Mouse (Mus musculus): Measurements from ENCODE around the gene Trim80. TPM values are rescaled to one million over a fixed set of nuclear protein-coding genes. Genes with fewer than 3 reads are reported as not detected.

Trim80 gene
- total RNA-seq, 1 experiment, result 0.31 TPM

GRCm38 (mm10) chr11:115485155-115485554, 44.8 kb downstream of the Trim80 start:
- no peak for TF ChIP-seq CHD2 (IDR thresholded peaks at IDR 0.05; ENCODE audit: low read depth, low read length)
- TF ChIP-seq HCFC1 (IDR thresholded peaks at IDR 0.05; ENCODE audit: borderline replicate concordance, insufficient read depth, low read length), result no peak
- TF ChIP-seq ZC3H11A (IDR thresholded peaks at IDR 0.05; ENCODE audit: borderline replicate concordance, low read depth, low read length), result no peak
- no peak for TF ChIP-seq MAFK (IDR thresholded peaks at IDR 0.05; ENCODE audit: insufficient read depth, low read depth, low read length)
- no peak for TF ChIP-seq ZNF384 (IDR thresholded peaks at IDR 0.05; ENCODE audit: low read depth, low read length)
- peak overlapping the region; percentile 8; the same call in 1 of the 2 replicates for H3K27ac ChIP-seq (ENCODE audit: insufficient read depth, low read depth, low read length, poor library complexity, severe bottlenecking)
- H3K36me3 ChIP-seq (ENCODE audit: control insufficient read depth, insufficient read depth, low read length, poor library complexity, severe bottlenecking), result peaks cover 9% of the 10 kb centered on the region; the same call in 1 of the 2 replicates
- peak; percentile 40 for DNase-seq (ENCODE audit: low read depth, low spot score)
- no peak overlapping the region for H3K4me3 ChIP-seq (ENCODE audit: insufficient read depth in 1 of 2, low read depth in 1 of 2, low read length in 2 of 2, poor library complexity in 1 of 2, severe bottlenecking in 1 of 2)
- peaks cover 0 to 4% of the 10 kb centered on the region in 2 experiments; a peak in 1 of 4 replicates for H3K4me1 ChIP-seq (ENCODE audit: control insufficient read depth in 2 of 2, insufficient read depth in 2 of 2, low read length in 2 of 2, poor library complexity in 1 of 2)
- H3K9ac ChIP-seq (ENCODE audit: insufficient read depth, low read depth, low read length, poor library complexity, severe bottlenecking), result no peak overlapping the region
- no peaks in the 10 kb centered on the region for H3K9me3 ChIP-seq (ENCODE audit: control insufficient read depth, insufficient read depth, low read depth, low read length)
- in situ Hi-C loops (cut with MboI; ENCODE audit: low sequenced_read_pairs in 2 of 2, unreplicated experiment in 2 of 2), result no loop called here

GRCm38 (mm10) chr11:115488551-115489104, 48.3 kb downstream of the Trim80 start:
- no peak overlapping the region for H3K4me3 ChIP-seq (ENCODE audit: insufficient read depth in 1 of 2, low read depth in 1 of 2, low read length in 2 of 2, poor library complexity in 1 of 2, severe bottlenecking in 1 of 2)
- H3K9me3 ChIP-seq (ENCODE audit: control insufficient read depth, insufficient read depth, low read depth, low read length), result no peaks in the 10 kb centered on the region
- peaks cover 0 to 12% of the 10 kb centered on the region in 2 experiments; a peak in 2 of 4 replicates for H3K4me1 ChIP-seq (ENCODE audit: control insufficient read depth in 2 of 2, insufficient read depth in 2 of 2, low read length in 2 of 2, poor library complexity in 1 of 2)
- no peak overlapping the region for H3K9ac ChIP-seq (ENCODE audit: insufficient read depth, low read depth, low read length, poor library complexity, severe bottlenecking)
- no peak overlapping the region for H3K27ac ChIP-seq (ENCODE audit: insufficient read depth, low read depth, low read length, poor library complexity, severe bottlenecking)
- in situ Hi-C loops (cut with MboI; ENCODE audit: low sequenced_read_pairs in 2 of 2, unreplicated experiment in 2 of 2), result no loop called here
- H3K36me3 ChIP-seq (ENCODE audit: control insufficient read depth, insufficient read depth, low read length, poor library complexity, severe bottlenecking), result peaks cover 9% of the 10 kb centered on the region; the same call in 1 of the 2 replicates
- DNase-seq (ENCODE audit: low read depth, low spot score), result no peak
- TF ChIP-seq ZC3H11A (IDR thresholded peaks at IDR 0.05; ENCODE audit: borderline replicate concordance, low read depth, low read length), result no peak
- no peak for TF ChIP-seq HCFC1 (IDR thresholded peaks at IDR 0.05; ENCODE audit: borderline replicate concordance, insufficient read depth, low read length)
- no peak for TF ChIP-seq ZNF384 (IDR thresholded peaks at IDR 0.05; ENCODE audit: low read depth, low read length)
- TF ChIP-seq CHD2 (IDR thresholded peaks at IDR 0.05; ENCODE audit: low read depth, low read length), result no peak
- no peak for TF ChIP-seq MAFK (IDR thresholded peaks at IDR 0.05; ENCODE audit: insufficient read depth, low read depth, low read length)

GRCm38 (mm10) chr11:115490441-115491355, 50.4 kb downstream of the Trim80 start:
- Histone ChIP-seq H3K4me1 (ENCODE audit: control insufficient read depth in 2 of 2, insufficient read depth in 2 of 2, low read length in 2 of 2, poor library complexity in 1 of 2) (peaks cover 0 to 9% of the 10 kb centered on the region in 2 experiments; a peak in 2 of 4 replicates), H3K4me3 (ENCODE audit: insufficient read depth in 1 of 2, low read depth in 1 of 2, low read length in 2 of 2, poor library complexity in 1 of 2, severe bottlenecking in 1 of 2) (peak overlapping the region; percentile 80 to 81), H3K36me3 (ENCODE audit: control insufficient read depth, insufficient read depth, low read length, poor library complexity, severe bottlenecking) (peaks cover 9% of the 10 kb centered on the region; the same call in 1 of the 2 replicates), H3K27ac (ENCODE audit: insufficient read depth, low read depth, low read length, poor library complexity, severe bottlenecking) (no peak overlapping the region), H3K9me3 (ENCODE audit: control insufficient read depth, insufficient read depth, low read depth, low read length) (no peaks in the 10 kb centered on the region), H3K9ac (ENCODE audit: insufficient read depth, low read depth, low read length, poor library complexity, severe bottlenecking) (peak overlapping the region; percentile 72)
- TF ChIP-seq ZNF384 (IDR thresholded peaks at IDR 0.05; ENCODE audit: low read depth, low read length) (no peak), HCFC1 (IDR thresholded peaks at IDR 0.05; ENCODE audit: borderline replicate concordance, insufficient read depth, low read length) (no peak), MAFK (IDR thresholded peaks at IDR 0.05; ENCODE audit: insufficient read depth, low read depth, low read length) (no peak), ZC3H11A (IDR thresholded peaks at IDR 0.05; ENCODE audit: borderline replicate concordance, low read depth, low read length) (no peak), CHD2 (IDR thresholded peaks at IDR 0.05; ENCODE audit: low read depth, low read length) (no peak)
- no peak for DNase-seq (ENCODE audit: low read depth, low spot score)
- in situ Hi-C loops (cut with MboI; ENCODE audit: low sequenced_read_pairs in 2 of 2, unreplicated experiment in 2 of 2), result no loop called here

- Histone ChIP-seq H3K4me3 (ENCODE audit: insufficient read depth in 1 of 2, low read depth in 1 of 2, low read length in 2 of 2, poor library complexity in 1 of 2, severe bottlenecking in 1 of 2) (peak within 1 kb of the TSS; percentile 80 to 81), H3K27ac (ENCODE audit: insufficient read depth, low read depth, low read length, poor library complexity, severe bottlenecking) (no peak within 1 kb of the TSS), H3K9me3 (ENCODE audit: control insufficient read depth, insufficient read depth, low read depth, low read length) (no peaks in the 10 kb centered on the region), H3K9ac (ENCODE audit: insufficient read depth, low read depth, low read length, poor library complexity, severe bottlenecking) (peak within 1 kb of the TSS; percentile 74), H3K36me3 (ENCODE audit: control insufficient read depth, insufficient read depth, low read length, poor library complexity, severe bottlenecking) (peaks cover 9% of the 10 kb centered on the region; the same call in 1 of the 2 replicates), H3K4me1 (ENCODE audit: control insufficient read depth in 2 of 2, insufficient read depth in 2 of 2, low read length in 2 of 2, poor library complexity in 1 of 2) (peaks cover 0 to 8% of the 10 kb centered on the region in 2 experiments; a peak in 2 of 4 replicates)
- DNase-seq (ENCODE audit: low read depth, low spot score), result no peak
- in situ Hi-C loops (cut with MboI; ENCODE audit: low sequenced_read_pairs in 2 of 2, unreplicated experiment in 2 of 2), result no loop called here
- TF ChIP-seq ZC3H11A (IDR thresholded peaks at IDR 0.05; ENCODE audit: borderline replicate concordance, low read depth, low read length), result no peak
- peak; percentile 31; the same call in 1 of the 2 replicates for TF ChIP-seq HCFC1 (IDR thresholded peaks at IDR 0.05; ENCODE audit: borderline replicate concordance, insufficient read depth, low read length)
Observed at GRCm38 (mm10) chr11:115491356-115492083, 51.2 kb downstream of the Trim80 start, which contains the start of gene Nt5c. TSS of gene Nt5c (minus strand) at chr11:115491862.

Data from ES-E14 (cell line).